Mouse (Mus musculus) cerebral cortex, adult 2 months (tissue): ENCODE results near the gene Eif2ak1.

ENCODE experiments used
- WGBS: fragments of 180-500 bp; shearing (Covaris S2); methylation state at CpG from one replicate; pipeline ENCODE4 v1.1.7; 2018; 5-methylcytosine and 5-hydroxymethylcytosine counted together

Gene Eif2ak1

GRCm38 (mm10) chr5:143897635-143898330 lies 80.2 kb downstream of the Eif2ak1 start, which contains the start of gene Ankrd61:
TSS of gene Ankrd61 (minus strand) at chr5:143897685.
- WGBS = 87% methylated on average over 14 of the region's 14 CpGs

DNA sequence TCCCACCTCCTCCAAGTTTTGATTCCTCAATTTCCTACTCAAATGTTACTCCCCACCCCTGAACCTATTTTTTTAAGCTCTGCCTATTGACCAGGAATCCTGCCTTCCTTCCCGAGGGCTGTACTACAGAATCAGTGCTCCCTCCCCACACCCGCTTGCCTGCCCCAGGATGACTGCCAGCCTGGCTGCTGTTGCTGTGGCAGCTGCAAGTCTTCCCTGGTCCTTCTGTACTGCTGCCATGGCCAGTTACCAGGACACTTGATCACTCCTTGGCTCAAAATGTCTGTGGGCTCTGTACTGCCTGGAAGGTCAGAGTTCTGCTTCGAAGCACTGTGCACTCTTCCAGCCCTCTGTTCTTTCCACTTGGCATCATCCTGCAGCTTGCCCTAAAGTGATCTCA lies 84.5 kb downstream of the Eif2ak1 start:
- WGBS = 51% methylated on average over 3 of the region's 3 CpGs

- 85% methylated on average over 4 of the region's 4 CpGs for WGBS
These were observed 86.2 kb downstream of the Eif2ak1 start for GRCm38 (mm10) chr5:143903813-143904212.

DNA sequence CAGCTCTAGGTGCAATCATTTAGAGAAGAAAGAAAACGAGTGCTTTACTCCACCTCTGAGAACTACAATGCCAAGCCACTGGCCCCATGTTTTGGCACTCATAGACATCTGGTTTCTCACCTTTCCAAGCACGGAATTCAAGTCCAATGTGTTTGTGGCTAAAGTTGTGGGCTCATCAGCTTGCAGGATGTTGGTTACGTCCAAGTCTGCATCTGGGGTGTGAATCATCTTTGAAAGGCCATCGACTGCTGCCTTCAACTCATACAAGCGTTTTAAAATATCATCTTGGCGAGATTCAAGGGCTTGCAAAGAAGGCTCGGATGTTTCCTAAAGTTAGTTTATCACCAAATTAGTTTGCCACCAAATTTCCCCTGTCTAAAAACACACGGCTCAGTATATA lies 88.8 kb downstream of the Eif2ak1 start:
- WGBS = 54% methylated on average over 8 of the region's 8 CpGs

DNA sequence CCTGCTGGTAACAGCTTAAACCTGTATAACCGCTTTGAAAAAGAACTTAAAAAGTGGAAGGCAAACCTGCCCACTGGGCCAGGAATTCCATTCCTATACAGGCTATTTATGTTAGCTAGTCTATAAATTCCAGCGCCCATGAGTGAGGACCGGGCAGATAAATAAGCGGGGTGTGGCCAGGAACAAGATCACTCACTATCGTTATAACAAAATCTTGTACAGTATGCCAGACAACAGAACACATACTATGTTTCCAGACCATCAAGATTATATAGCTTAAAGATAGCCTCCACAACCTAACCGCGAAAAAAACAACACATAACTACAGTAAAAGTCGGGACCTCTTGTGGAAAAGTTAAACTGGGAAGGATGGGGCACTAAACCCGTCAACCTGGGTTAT lies 91.3 kb downstream of the Eif2ak1 start:
- 2% methylated on average over 9 of the region's 9 CpGs for WGBS

GRCm38 (mm10) chr5:143909417-143910400 lies 92.1 kb downstream of the Eif2ak1 start, which contains the start of the genes Aimp2 and Pms2:
TSS of gene Aimp2 (minus strand) at chr5:143909847.
TSS of gene Pms2 (plus strand) at chr5:143909964.
- under 1% methylated on average over 70 of the region's 70 CpGs for WGBS

GRCm38 (mm10) chr5:143916221-143916620 lies 98.6 kb downstream of the Eif2ak1 start:
- WGBS = 91% methylated on average over 9 of the region's 9 CpGs

- WGBS = 48% methylated on average over 5 of the region's 5 CpGs
These were observed 99.8 kb downstream of the Eif2ak1 start for GRCm38 (mm10) chr5:143917418-143917817.

DNA sequence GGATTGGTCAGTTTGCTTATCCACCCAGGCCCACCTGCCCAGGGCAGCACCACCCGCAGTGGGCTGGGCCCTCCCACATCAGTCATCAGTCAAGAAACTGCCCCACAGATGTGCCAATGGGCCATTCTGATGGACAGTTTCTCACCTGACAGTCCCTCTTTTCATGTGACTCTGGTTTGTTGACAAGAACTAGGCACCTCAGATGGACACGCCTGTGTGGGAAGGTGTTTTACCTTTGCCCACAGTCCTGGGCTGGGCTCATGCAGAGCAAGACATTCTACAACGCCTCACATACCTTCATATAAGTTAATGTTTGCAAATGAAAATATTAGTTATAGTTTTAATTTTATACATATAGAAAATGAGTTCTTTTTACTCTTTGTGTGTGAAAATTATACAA lies 100.5 kb downstream of the Eif2ak1 start:
- 94% methylated on average over 3 of the region's 3 CpGs for WGBS

DNA sequence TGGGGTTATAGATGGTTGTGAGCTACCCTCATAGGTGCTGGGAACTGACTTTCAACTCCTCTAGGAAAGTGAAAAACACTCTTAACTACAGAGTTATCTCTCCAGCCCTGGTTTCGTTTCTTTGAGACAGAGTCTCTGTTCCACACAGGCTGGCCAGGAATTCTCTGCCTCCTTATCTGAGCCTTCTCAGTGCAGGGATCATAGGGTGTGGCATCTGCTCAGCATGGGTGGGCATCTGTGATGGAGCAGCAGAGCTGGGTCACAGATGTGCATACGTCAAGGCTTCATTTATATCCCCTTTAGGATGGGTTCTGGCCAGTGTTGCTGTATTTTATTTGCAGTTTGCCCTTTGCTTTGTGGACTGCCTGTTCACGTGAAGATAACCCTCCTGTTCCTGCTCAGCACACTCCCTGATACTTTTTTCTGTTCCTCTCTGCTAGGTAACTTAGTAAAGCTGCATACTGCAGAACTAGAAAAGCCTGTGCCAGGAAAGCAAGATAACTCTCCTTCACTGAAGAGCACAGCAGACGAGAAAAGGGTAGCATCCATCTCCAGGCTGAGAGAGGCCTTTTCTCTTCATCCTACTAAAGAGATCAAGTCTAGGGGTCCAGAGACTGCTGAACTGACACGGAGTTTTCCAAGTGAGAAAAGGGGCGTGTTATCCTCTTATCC lies 107.3 kb downstream of the Eif2ak1 start:
- WGBS = 93% methylated on average over 6 of the region's 6 CpGs

DNA sequence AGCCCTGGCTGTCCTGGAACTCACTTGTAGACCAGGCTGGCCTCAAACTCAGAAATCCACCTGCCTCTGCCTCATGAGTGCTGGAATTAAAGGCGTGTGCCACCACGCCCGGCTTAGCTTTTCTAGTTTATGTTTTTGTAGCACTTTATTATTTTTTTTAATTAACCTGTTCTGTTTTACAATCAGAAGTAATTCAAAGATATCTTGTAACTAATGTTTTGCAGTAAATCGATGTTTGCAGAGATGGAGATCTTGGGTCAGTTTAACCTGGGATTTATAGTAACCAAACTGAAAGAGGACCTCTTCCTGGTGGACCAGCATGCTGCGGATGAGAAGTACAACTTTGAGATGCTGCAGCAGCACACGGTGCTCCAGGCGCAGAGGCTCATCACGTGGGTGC lies 110.3 kb downstream of the Eif2ak1 start, which contains the start of gene Gm42421:
Gene Gm42421 (plus strand): TSS at position 301 of the 400 bp plus-strand sequence.
- WGBS = 93% methylated on average over 8 of the region's 8 CpGs

DNA sequence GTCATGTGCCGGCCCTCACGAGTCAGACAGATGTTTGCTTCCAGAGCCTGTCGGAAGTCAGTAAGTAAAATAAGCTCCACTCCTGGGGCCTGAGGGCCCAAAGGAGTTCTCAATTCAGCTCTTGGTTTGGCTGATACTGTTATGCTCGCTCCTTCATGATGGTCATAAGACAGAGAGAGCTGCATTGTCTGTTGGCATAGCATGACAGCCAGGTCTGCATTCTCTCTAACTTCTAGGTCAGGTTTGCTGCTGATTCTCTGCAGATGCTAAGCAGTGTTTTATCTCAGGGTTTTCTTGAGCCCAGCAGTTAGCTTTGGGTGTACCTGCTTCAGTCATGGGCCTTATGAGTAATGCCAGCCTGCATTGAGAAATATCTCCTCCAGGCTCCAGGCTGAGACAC lies 111.7 kb downstream of the Eif2ak1 start:
- WGBS = 92% methylated on average over 4 of the region's 4 CpGs

DNA sequence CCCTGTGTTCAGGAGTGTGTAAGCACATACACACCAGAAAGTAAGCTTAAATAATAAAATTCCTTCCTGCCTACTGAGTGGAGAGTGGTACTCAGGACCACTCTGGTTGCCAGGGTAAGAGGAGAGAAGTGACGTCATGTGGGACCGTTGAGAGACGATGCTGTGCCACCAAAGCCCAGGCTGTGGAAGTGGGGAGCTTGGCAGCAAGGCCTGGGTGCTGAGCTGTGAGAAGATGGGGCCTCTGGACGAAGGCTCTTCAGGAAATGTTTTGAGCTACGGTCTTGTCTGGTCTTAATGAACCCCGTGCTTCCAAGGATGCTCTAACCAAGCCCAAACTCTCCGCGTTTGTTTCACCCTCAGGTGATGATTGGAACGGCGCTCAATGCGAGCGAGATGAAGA lies 113.1 kb downstream of the Eif2ak1 start:
- 94% methylated on average over 12 of the region's 12 CpGs for WGBS

GRCm38 (mm10) chr5:143931863-143932580 lies 114.4 kb downstream of the Eif2ak1 start:
- WGBS = 72% methylated on average over 6 of the region's 6 CpGs

DNA sequence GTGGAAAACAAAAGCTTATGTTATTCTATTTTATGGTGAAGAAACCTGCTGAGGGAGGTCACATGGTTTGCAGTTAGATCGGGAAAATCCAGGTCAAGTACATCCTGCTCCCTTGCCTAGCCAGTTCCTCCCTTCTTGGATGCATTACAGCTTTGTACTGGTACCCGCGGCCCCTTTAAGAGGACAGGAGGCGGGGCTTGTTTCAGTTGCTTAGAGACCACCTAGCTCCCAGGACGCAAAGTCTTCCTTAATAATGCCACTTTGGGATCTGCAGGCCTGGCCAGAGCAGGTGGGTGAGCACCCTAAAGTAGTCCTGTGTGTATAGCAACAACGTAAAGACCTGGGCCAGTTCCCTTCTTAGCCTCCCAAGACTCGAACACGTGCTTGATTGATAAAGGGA lies 115.2 kb downstream of the Eif2ak1 start, which contains the start of gene Rsph10b:
Gene Rsph10b (plus strand): TSS at position 205 of the 400 bp plus-strand sequence.
- 22% methylated on average over 8 of the region's 8 CpGs for WGBS

DNA sequence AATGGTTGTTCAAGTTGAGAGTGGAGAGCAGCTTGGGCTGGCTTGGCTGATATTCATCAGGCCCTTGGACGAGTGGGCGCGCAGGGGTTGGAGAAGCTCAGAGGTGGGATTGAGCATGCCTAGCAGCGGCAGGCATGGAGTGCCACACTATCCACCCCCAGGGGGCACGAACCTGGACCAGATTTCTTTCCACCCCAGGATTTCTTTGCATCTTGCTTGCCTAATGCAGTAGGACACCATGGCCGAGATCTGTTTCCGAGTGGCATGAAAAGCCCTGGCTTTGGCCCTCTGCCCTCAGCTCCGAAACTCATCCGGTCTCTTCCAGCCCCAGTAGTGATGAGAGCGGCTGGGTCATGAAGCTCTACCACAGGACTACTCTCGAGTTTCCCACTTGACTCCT lies 115.8 kb downstream of the Eif2ak1 start:
- WGBS = 80% methylated on average over 11 of the region's 11 CpGs

- WGBS = 91% methylated on average over 1 of the region's 1 CpGs
These were observed 116.3 kb downstream of the Eif2ak1 start for GRCm38 (mm10) chr5:143933875-143934274.

DNA sequence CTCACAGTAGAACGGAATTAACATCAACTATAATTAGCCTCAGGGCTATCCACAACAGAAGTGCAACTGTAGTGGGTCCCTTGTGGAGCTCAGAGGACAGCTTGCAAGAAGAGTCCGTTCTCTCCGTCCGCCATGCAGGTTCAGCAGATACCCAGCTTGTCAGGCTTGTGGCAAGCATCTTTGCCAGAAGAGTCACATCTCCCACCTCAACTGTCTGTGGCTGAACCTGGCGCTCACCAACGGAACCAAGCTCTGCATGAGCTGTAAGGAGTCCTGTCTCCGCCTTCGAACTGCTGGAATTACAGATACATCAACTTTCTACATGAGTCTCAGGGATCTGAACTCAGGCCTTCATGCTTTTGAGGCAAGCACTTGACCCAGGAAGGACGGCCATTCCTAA lies 118.6 kb downstream of the Eif2ak1 start:
- whole genome bisulfite sequencing = 82% methylated on average over 9 of the region's 9 CpGs

- WGBS = 19% methylated on average over 10 of the region's 10 CpGs
These were observed 124.0 kb downstream of the Eif2ak1 start for GRCm38 (mm10) chr5:143941588-143941987.

DNA sequence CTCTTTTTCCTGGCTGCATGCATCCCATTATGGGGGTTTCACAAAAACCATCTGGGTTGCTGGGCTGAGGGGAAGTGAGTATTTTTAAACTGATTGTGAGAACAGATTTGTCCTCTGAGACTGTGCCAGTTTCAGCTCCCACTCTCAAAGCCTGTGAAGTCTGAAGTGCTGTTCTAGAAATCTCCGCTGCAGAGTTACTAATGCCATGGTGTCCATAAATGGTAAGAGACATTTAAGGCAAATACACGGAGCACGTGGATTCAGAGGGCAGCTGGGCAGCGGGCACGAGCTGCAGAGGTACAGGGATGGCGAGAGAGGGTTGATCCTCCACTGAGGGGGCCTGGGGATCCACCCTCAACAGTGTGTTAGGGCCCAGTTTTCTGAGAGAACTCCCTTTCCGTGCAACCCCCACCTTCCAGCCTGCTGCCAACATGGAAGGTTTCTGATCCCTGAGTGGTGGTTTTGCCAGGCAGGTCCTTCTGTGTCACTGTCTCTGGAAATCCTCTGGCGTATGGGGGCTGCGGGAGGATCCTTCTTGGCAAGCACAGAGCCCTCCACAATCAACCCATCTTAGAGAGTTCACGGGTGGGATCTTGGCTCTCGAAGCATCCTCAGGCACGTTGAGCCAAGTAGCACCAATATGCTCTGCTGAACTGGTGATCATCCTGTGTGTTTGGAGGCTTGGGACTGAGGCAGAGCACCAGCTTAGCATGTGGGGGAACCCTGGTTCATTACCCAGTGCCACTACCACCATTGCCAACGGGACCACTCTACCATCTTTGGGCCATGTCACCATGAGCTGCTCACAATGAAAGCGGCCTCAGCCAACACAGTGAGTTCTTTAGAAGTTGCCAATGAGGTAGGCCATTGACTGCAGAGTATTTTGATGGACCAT lies 125.9 kb downstream of the Eif2ak1 start:
- WGBS = 45% methylated on average over 14 of the region's 14 CpGs
